Mouse (Mus musculus): ENCODE data around the gene Chrna9. TPM values are rescaled to one million over a fixed set of nuclear protein-coding genes. Genes with fewer than 3 reads are reported as not detected.

Gene Chrna9
- polyA plus RNA-seq, 2 experiments from 2014 or later: 2.0 to 2.1 TPM

GRCm38 (mm10) chr5:65919904-65920303 lies 14.8 kb upstream of the Chrna9 start:
- ATAC-seq: no peak

- peak; percentile 30 for ATAC-seq
These were observed 13.9 kb upstream of the Chrna9 start for GRCm38 (mm10) chr5:65920701-65921426.

- peak; percentile 69 for ATAC-seq
These were observed 13.1 kb upstream of the Chrna9 start for GRCm38 (mm10) chr5:65921477-65922138.

GRCm38 (mm10) chr5:65926666-65927065 lies 8.1 kb upstream of the Chrna9 start:
- no peak for ATAC-seq

GRCm38 (mm10) chr5:65929162-65929561 lies 5.6 kb upstream of the Chrna9 start:
- peak; percentile 95 for ATAC-seq

GRCm38 (mm10) chr5:65930171-65930570 lies 4.5 kb upstream of the Chrna9 start:
- ATAC-seq: no peak

GRCm38 (mm10) chr5:65933258-65933657 lies 1.5 kb upstream of the Chrna9 start:
- ATAC-seq: no peak

GRCm38 (mm10) chr5:65933764-65934163 lies 957 bp upstream of the Chrna9 start:
- no peak for ATAC-seq

- ATAC-seq: no peak
These were observed 2.4 kb downstream of the Chrna9 start for GRCm38 (mm10) chr5:65937011-65937726.

GRCm38 (mm10) chr5:65937998-65938715 lies 3.4 kb downstream of the Chrna9 start:
- peak; percentile 81 for ATAC-seq

GRCm38 (mm10) chr5:65941145-65941544 lies 6.4 kb downstream of the Chrna9 start:
- peak; percentile 56 for ATAC-seq

GRCm38 (mm10) chr5:65949822-65950221 lies 15.1 kb downstream of the Chrna9 start:
- ATAC-seq: no peak

GRCm38 (mm10) chr5:65950236-65950635 lies 15.5 kb downstream of the Chrna9 start:
- ATAC-seq: no peak

- peak; percentile 69 for ATAC-seq
These were observed 16.2 kb downstream of the Chrna9 start for GRCm38 (mm10) chr5:65950679-65951512.

GRCm38 (mm10) chr5:65951513-65951909 lies 16.8 kb downstream of the Chrna9 start:
- no peak for ATAC-seq

GRCm38 (mm10) chr5:65954130-65955080 lies 19.7 kb downstream of the Chrna9 start:
- no peak for ATAC-seq

- peak; percentile 78 for ATAC-seq
These were observed 20.8 kb downstream of the Chrna9 start for GRCm38 (mm10) chr5:65955343-65956143.

GRCm38 (mm10) chr5:65956144-65957008 lies 21.7 kb downstream of the Chrna9 start:
- ATAC-seq: no peak

GRCm38 (mm10) chr5:65958597-65958996 lies 23.9 kb downstream of the Chrna9 start:
- ATAC-seq: no peak
